Mouse (Mus musculus) erythroblast, adult 5-6 weeks (primary cell): ENCODE data around the gene A930033H14Rik. TPM values are rescaled to one million over a fixed set of nuclear protein-coding genes. Genes with fewer than 3 reads are reported as not detected.

Experiments used
- ATAC-seq: replicated peaks from 2 replicates; pipeline ENCODE4 v1.8.0; 2016; ENCODE audit warnings: moderate number of reproducible peaks, mild to moderate bottlenecking, moderate TSS enrichment, inconsistent platforms; ENCODE audit not compliant: poor library complexity, low FRiP score, severe bottlenecking
- total RNA-seq, 2 experiments: library from RNA; stranded (forward) in 1 of 2; stranded (reverse) in 1 of 2; fragments of 150-400 nt in 1 of 2; fragments of 200-764, 138-1000 nt in 1 of 2; gene quantifications; 2 replicates each; pipeline versions ENCODE4 v1.2.3 to v1.2.4; 2015 to 2017; ENCODE audit warnings: low replicate concordance in 2 of 2

The A930033H14Rik gene
- total RNA-seq, 2 experiments from 2014 or later, result 0.26 TPM; not detected in 1

DNA sequence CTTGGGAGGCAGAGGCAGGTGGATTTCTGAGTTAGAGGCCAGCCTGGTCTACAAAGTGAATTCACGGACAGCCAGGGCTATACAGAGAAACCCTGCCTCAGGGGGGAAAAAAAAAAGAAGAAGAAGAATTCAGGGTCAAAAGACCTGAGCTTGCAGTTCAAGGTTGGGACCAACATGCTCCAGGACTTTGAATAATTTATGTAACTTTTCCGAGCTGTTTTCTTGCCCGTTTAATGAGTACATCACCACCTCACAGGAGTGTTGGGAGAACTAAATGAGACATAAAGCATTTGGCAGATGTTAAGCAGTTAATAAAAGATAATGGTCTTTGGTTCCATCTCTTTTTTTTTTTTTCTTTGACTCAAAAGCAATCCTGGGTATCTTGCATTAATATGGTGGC lies 51.4 kb downstream of the A930033H14Rik start:
- ATAC-seq, result no peak

DNA sequence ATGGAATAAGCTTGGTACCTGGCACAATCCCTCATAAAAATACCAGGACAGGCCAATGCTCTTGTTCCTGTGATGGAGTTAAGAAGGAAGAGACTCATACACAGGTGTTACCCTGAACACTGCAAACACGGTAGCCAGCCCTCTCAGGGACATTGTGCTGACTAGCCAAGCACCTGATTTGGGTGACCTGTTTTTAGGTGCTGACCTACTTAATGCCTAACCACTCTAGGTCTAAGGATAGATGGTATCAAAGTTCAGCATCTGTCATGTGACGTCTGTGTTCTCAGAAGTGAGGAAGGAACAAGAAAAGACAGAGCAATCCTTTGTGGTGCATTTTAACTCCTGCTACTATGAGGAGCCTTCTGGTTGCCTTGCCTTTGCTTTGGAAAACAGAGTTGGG lies 52.0 kb downstream of the A930033H14Rik start:
- no peak for ATAC-seq

Other genes starting within 250 kb of the A930033H14Rik start
- gene Rhobtb1, start 61.7 kb downstream of the A930033H14Rik start, total RNA-seq (2015; ENCODE audit: low replicate concordance), result 1.5 TPM in 1 of 2 replicates, not detected in the other
- gene Rhobtb1, start 61.7 kb downstream of the A930033H14Rik start, total RNA-seq (2017; ENCODE audit: low replicate concordance), result 0.98 and 1.4 TPM in 2 replicates
- 21.1 and 35.5 TPM in 2 replicates for gene Cdk1, start 139.8 kb upstream of the A930033H14Rik start, total RNA-seq (2015; ENCODE audit: low replicate concordance)
- gene Cdk1, start 139.8 kb upstream of the A930033H14Rik start, total RNA-seq (2017; ENCODE audit: low replicate concordance), result 82.0 and 106 TPM in 2 replicates
- 0.77 TPM in 1 of 2 replicates, not detected in the other for gene Ank3, start 185.7 kb upstream of the A930033H14Rik start, total RNA-seq (2015; ENCODE audit: low replicate concordance)
- gene Ank3, start 185.7 kb upstream of the A930033H14Rik start, total RNA-seq (2017; ENCODE audit: low replicate concordance), result not detected in 2 replicates